Mouse (Mus musculus): Measurements from ENCODE around the gene Rhbdl1.

GRCm38 (mm10) chr17:25865288-25865687 is 28.2 kb upstream of the Rhbdl1 start:
- TF ChIP-seq CTCF (conservative IDR thresholded peaks at IDR 0.05; ENCODE audit: insufficient read depth, insufficient read length, low read depth, low read length) (no peak), POLR2A (IDR thresholded peaks at IDR 0.05; ENCODE audit: low read depth, low read length) (no peak)
